Mouse (Mus musculus) erythroblast, adult 5-6 weeks (primary cell): ENCODE results near the gene Ddn. TPM values are rescaled to one million over a fixed set of nuclear protein-coding genes. Genes with fewer than 3 reads are reported as not detected.
A peak's percentile ranks its signal among the peaks of the same experiment; 100 is the strongest.
"Not testable (repeated sequence)": the region's sequence is repeated elsewhere in the genome, so short reads cannot be mapped to it uniquely, and the experiment has no call there.

Experiments used
- ATAC-seq: replicated peaks from 2 replicates; pipeline ENCODE4 v1.8.0; 2016; ENCODE audit warnings: moderate number of reproducible peaks, mild to moderate bottlenecking, moderate TSS enrichment, inconsistent platforms; ENCODE audit not compliant: poor library complexity, low FRiP score, severe bottlenecking
- total RNA-seq, 2 experiments: library from RNA; stranded (forward) in 1 of 2; stranded (reverse) in 1 of 2; fragments of 150-400 nt in 1 of 2; fragments of 200-764, 138-1000 nt in 1 of 2; gene quantifications; 2 replicates each; pipeline versions ENCODE4 v1.2.3 to v1.2.4; 2015 to 2017; ENCODE audit warnings: low replicate concordance in 2 of 2

Ddn gene
- total RNA-seq, 2 experiments from 2014 or later = not detected

- ATAC-seq = no peak
These were observed 23.1 kb upstream of the Ddn start for GRCm38 (mm10) chr15:98832161-98833058.

GRCm38 (mm10) chr15:98831684-98832035 is 22.4 kb upstream of the Ddn start:
- peak; percentile 15; the same call in 1 of the 2 replicates for ATAC-seq

GRCm38 (mm10) chr15:98830736-98831683 is 21.7 kb upstream of the Ddn start, which contains the start of gene Prkag1:
Prkag1 (minus strand) TSS chr15:98831521.
- peak; percentile 90 for ATAC-seq

GRCm38 (mm10) chr15:98827611-98828011 is 18.3 kb upstream of the Ddn start:
- ATAC-seq = 0 out of 2 replicates have a peak, but pooled peaks have one; percentile 10

GRCm38 (mm10) chr15:98823434-98823833 is 14.1 kb upstream of the Ddn start:
- no peak for ATAC-seq

- ATAC-seq = no peak
These were observed 12.9 kb upstream of the Ddn start for GRCm38 (mm10) chr15:98822147-98822546.

- ATAC-seq = peak; percentile 81
These were observed 12.1 kb upstream of the Ddn start for GRCm38 (mm10) chr15:98821403-98821802.

GRCm38 (mm10) chr15:98820937-98821336 is 11.6 kb upstream of the Ddn start:
- ATAC-seq = no peak

- ATAC-seq = no peak
These were observed 8.9 kb upstream of the Ddn start for GRCm38 (mm10) chr15:98818171-98818570.

GRCm38 (mm10) chr15:98812741-98813424 is 3.6 kb upstream of the Ddn start:
- 0 out of 2 replicates have a peak, but pooled peaks have one; percentile 7 for ATAC-seq

- ATAC-seq = not testable (repeated sequence)
These were observed 922 bp upstream of the Ddn start for GRCm38 (mm10) chr15:98810212-98810611.

GRCm38 (mm10) chr15:98808651-98809134 is 597 bp downstream of the Ddn start:
- ATAC-seq = no peak

GRCm38 (mm10) chr15:98807895-98808650 is 1.2 kb downstream of the Ddn start:
- no peak for ATAC-seq

GRCm38 (mm10) chr15:98806809-98807770 is 2.2 kb downstream of the Ddn start:
- ATAC-seq = no peak

- ATAC-seq = no peak
These were observed 3.0 kb downstream of the Ddn start for GRCm38 (mm10) chr15:98806071-98806808.

GRCm38 (mm10) chr15:98805324-98806040 is 3.8 kb downstream of the Ddn start:
- ATAC-seq = no peak
